Mouse (Mus musculus) heart, postnatal 4 days (tissue): Measurements from ENCODE around the gene Oxsm. TPM values are rescaled to one million over a fixed set of nuclear protein-coding genes. Genes with fewer than 3 reads are reported as not detected.

ENCODE experiments used
- DNase-seq: peaks from one replicate; pipeline ENCODE4 v3.0.0; 2021
- total RNA-seq, 2 experiments: library from RNA; stranded (reverse); gene quantifications; 2 replicates each; pipeline ENCODE4 v1.2.3; 2021

Gene Oxsm
- total RNA-seq, 2 experiments from 2014 or later: 13.7 to 14.7 TPM

GRCm38 (mm10) chr14:16242193-16242815 lies 7.3 kb downstream of the Oxsm start:
- no peak for DNase-seq

GRCm38 (mm10) chr14:16236466-16236865 lies 13.1 kb downstream of the Oxsm start:
- DNase-seq: no peak

- no peak for DNase-seq
Observed at GRCm38 (mm10) chr14:16233515-16233914, 16.1 kb downstream of the Oxsm start.

- no peak for DNase-seq
Observed at GRCm38 (mm10) chr14:16230581-16230980, 19.0 kb downstream of the Oxsm start.

GRCm38 (mm10) chr14:16229395-16229794 lies 20.2 kb downstream of the Oxsm start:
- no peak for DNase-seq

- DNase-seq: no peak
Observed at GRCm38 (mm10) chr14:16219015-16219414, 30.6 kb downstream of the Oxsm start.

- no peak for DNase-seq
Observed at GRCm38 (mm10) chr14:16207722-16208121, 41.9 kb downstream of the Oxsm start.

- no peak for DNase-seq
Observed at GRCm38 (mm10) chr14:16201673-16202072, 47.9 kb downstream of the Oxsm start.

GRCm38 (mm10) chr14:16200969-16201638 lies 48.5 kb downstream of the Oxsm start:
- peak; percentile 62 for DNase-seq

GRCm38 (mm10) chr14:16200220-16200912 lies 49.2 kb downstream of the Oxsm start:
- no peak for DNase-seq

- peak; percentile 5 for DNase-seq
Observed at GRCm38 (mm10) chr14:16196518-16196917, 53.1 kb downstream of the Oxsm start.

- no peak for DNase-seq
Observed at GRCm38 (mm10) chr14:16195486-16195885, 54.1 kb downstream of the Oxsm start.

- DNase-seq: no peak
Observed at GRCm38 (mm10) chr14:16194125-16194524, 55.5 kb downstream of the Oxsm start.

- DNase-seq: no peak
Observed at GRCm38 (mm10) chr14:16189142-16189541, 60.5 kb downstream of the Oxsm start.

Other genes starting within 250 kb of the Oxsm start
- 10 to 100 TPM; 28.2 to 29.8 TPM for gene Ngly1, start 528 bp downstream of the Oxsm start, total RNA-seq
- 100 to 1,000 TPM in 1 of 2 experiments, 10 to 100 TPM in 1; 97.4 to 105 TPM for gene Top2b, start 115.4 kb upstream of the Oxsm start, total RNA-seq